Mouse (Mus musculus) thymus, adult 2 months (tissue): ENCODE measurements around the gene Borcs5.

Experiments
- CTCF ChIP-seq: fragments of 200-500 bp; IDR thresholded peaks from 2 replicates; pipeline ENCODE4 v1.5.1; 2012; ENCODE audit warnings: mild to moderate bottlenecking, control low read depth, low read length, moderate library complexity, borderline replicate concordance; ENCODE audit not compliant: control insufficient read depth, poor library complexity, insufficient read depth; ENCODE audit errors: extremely low read depth
- POLR2A ChIP-seq: fragments of 200-500 bp; IDR thresholded peaks from 2 replicates; pipeline ENCODE4 v1.6.1; 2012; ENCODE audit warnings: mild to moderate bottlenecking, low read length, control low read depth, moderate library complexity; ENCODE audit not compliant: control insufficient read depth, poor library complexity, insufficient read depth; ENCODE audit errors: extremely low read depth

DNA sequence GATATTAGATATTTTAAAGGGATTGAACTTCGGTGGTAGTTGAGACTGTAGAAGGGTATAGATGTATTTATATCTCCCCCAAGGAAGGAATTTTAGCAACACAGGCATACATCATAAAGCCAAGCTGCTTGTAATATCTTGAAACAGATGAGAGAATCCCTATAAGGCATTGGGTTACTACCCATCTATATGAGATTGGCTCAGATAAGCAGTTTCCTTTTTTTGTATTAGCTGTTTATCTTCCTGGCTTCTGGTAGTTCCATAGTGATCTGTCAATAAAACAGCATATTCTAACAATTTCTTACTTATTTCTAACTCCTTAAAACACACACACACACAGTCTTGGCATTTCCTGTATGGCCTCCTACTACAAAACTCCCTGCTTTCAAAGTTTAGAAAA is 590 bp downstream of the Borcs5 start:
- TF ChIP-seq POLR2A (no peak), CTCF (no peak)
